Mouse (Mus musculus) erythroblast, embryonic 14.5 days (primary cell): ENCODE results near the gene Pax9. TPM values are rescaled to one million over a fixed set of nuclear protein-coding genes. Genes with fewer than 3 reads are reported as not detected.

ENCODE experiments used
- H3K27me3 ChIP-seq: 2 replicates; pipeline ENCODE4 v1.6.1; 2012; ENCODE audit warnings: inconsistent platforms; ENCODE audit not compliant: control insufficient read depth
- H3K36me3 ChIP-seq: 2 replicates; pipeline ENCODE4 v1.6.1; 2012; ENCODE audit warnings: mild to moderate bottlenecking, inconsistent platforms; ENCODE audit not compliant: control insufficient read depth
- H3K4me1 ChIP-seq: 2 replicates; pipeline ENCODE4 v1.6.1; 2012; ENCODE audit warnings: inconsistent platforms; ENCODE audit not compliant: control insufficient read depth
- H3K4me3 ChIP-seq: replicated peaks from 2 replicates; pipeline ENCODE3; 2012; ENCODE audit warnings: moderate library complexity, mild to moderate bottlenecking, inconsistent platforms
- H3K9me3 ChIP-seq: 2 replicates; pipeline ENCODE4 v1.6.1; 2012; ENCODE audit warnings: low read length, inconsistent platforms, mixed read lengths; ENCODE audit not compliant: control insufficient read depth
- GATA1 ChIP-seq: IDR thresholded peaks from 2 replicates; pipeline ENCODE4 v1.6.1; 2012; ENCODE audit warnings: low read length, inconsistent platforms, mixed read lengths
- TAL1 ChIP-seq: IDR thresholded peaks from 3 replicates; pipeline ENCODE4 v1.6.1; 2012; ENCODE audit warnings: low read length, inconsistent platforms, mixed read lengths
- polyA plus RNA-seq: library from polyadenylated mRNA; stranded (reverse); fragments of >175 nt; gene quantifications from 2 replicates; pipeline ENCODE4 v1.2.3, GENCODE M21; 2012

The Pax9 gene
- polyA plus RNA-seq = not detected in 2 replicates

- H3K4me3 ChIP-seq = no peak within 1 kb of the TSS
- no peak for TF ChIP-seq GATA1
- no peak for TF ChIP-seq TAL1
- H3K27me3 ChIP-seq = peaks cover 100% of the 10 kb centered on the region
- no peaks in the 10 kb centered on the region for H3K36me3 ChIP-seq
- peaks cover 5% of the 10 kb centered on the region for H3K4me1 ChIP-seq
- peaks cover 10% of the 10 kb centered on the region; the same call in 1 of the 2 replicates for H3K9me3 ChIP-seq
These were observed at the start of gene Pax9 for GRCm38 (mm10) chr12:56691427-56692079. TSS of gene Pax9 (plus strand) at chr12:56691767.

GRCm38 (mm10) chr12:56669451-56670122 is 22.0 kb upstream of the Pax9 start:
- no peaks in the 10 kb centered on the region; the same call in 1 of the 2 replicates for H3K27me3 ChIP-seq
- no peak overlapping the region for H3K4me3 ChIP-seq
- H3K36me3 ChIP-seq = no peaks in the 10 kb centered on the region
- no peaks in the 10 kb centered on the region for H3K4me1 ChIP-seq
- no peak for TF ChIP-seq TAL1
- no peak for TF ChIP-seq GATA1
- no peaks in the 10 kb centered on the region for H3K9me3 ChIP-seq

GRCm38 (mm10) chr12:56670795-56671194 is 20.8 kb upstream of the Pax9 start:
- Histone ChIP-seq H3K4me1 (no peaks in the 10 kb centered on the region), H3K27me3 (no peaks in the 10 kb centered on the region; the same call in 1 of the 2 replicates), H3K36me3 (no peaks in the 10 kb centered on the region), H3K9me3 (no peaks in the 10 kb centered on the region), H3K4me3 (no peak overlapping the region)
- no peak for TF ChIP-seq GATA1
- no peak for TF ChIP-seq TAL1

GRCm38 (mm10) chr12:56674726-56675125 is 16.8 kb upstream of the Pax9 start:
- Histone ChIP-seq H3K27me3 (peaks cover 26% of the 10 kb centered on the region), H3K4me3 (no peak overlapping the region), H3K9me3 (no peaks in the 10 kb centered on the region), H3K4me1 (no peaks in the 10 kb centered on the region), H3K36me3 (no peaks in the 10 kb centered on the region)
- TF ChIP-seq TAL1 (no peak), GATA1 (no peak)

- H3K36me3 ChIP-seq = no peaks in the 10 kb centered on the region
- no peaks in the 10 kb centered on the region for H3K9me3 ChIP-seq
- H3K4me3 ChIP-seq = no peak overlapping the region
- TF ChIP-seq GATA1 = no peak
- no peak for TF ChIP-seq TAL1
- peaks cover 55% of the 10 kb centered on the region for H3K27me3 ChIP-seq
- H3K4me1 ChIP-seq = no peaks in the 10 kb centered on the region
These were observed 13.9 kb upstream of the Pax9 start for GRCm38 (mm10) chr12:56677620-56678019.

- TF ChIP-seq GATA1 (no peak), TAL1 (no peak)
- no peaks in the 10 kb centered on the region for H3K36me3 ChIP-seq
- no peaks in the 10 kb centered on the region for H3K9me3 ChIP-seq
- H3K4me3 ChIP-seq = no peak overlapping the region
- peaks cover 91% of the 10 kb centered on the region for H3K27me3 ChIP-seq
- no peaks in the 10 kb centered on the region for H3K4me1 ChIP-seq
These were observed 10.3 kb upstream of the Pax9 start for GRCm38 (mm10) chr12:56681096-56681811.

GRCm38 (mm10) chr12:56687640-56688481 is 3.7 kb upstream of the Pax9 start:
- Histone ChIP-seq H3K27me3 (peaks cover 99% of the 10 kb centered on the region), H3K4me3 (no peak overlapping the region), H3K4me1 (no peaks in the 10 kb centered on the region), H3K9me3 (peaks cover 4% of the 10 kb centered on the region; the same call in 1 of the 2 replicates), H3K36me3 (no peaks in the 10 kb centered on the region)
- TF ChIP-seq GATA1 (no peak), TAL1 (no peak)

- peaks cover 4% of the 10 kb centered on the region; the same call in 1 of the 2 replicates for H3K9me3 ChIP-seq
These were observed 3.1 kb upstream of the Pax9 start for GRCm38 (mm10) chr12:56688482-56688840.

More at GRCm38 (mm10) chr12:56688482-56688840, 3.1 kb upstream of the Pax9 start:
- no peaks in the 10 kb centered on the region for H3K36me3 ChIP-seq
- no peak for TF ChIP-seq TAL1
- TF ChIP-seq GATA1 = no peak
- H3K4me1 ChIP-seq = no peaks in the 10 kb centered on the region
- H3K4me3 ChIP-seq = no peak overlapping the region
- H3K27me3 ChIP-seq = peaks cover 99% of the 10 kb centered on the region
